Mouse (Mus musculus): Measurements from ENCODE around the gene Akap6. TPM values are rescaled to one million over a fixed set of nuclear protein-coding genes. Genes with fewer than 3 reads are reported as not detected.

The Akap6 gene
- polyA plus RNA-seq, 1 experiment from 2014 or later, result 4.5 TPM

DNA sequence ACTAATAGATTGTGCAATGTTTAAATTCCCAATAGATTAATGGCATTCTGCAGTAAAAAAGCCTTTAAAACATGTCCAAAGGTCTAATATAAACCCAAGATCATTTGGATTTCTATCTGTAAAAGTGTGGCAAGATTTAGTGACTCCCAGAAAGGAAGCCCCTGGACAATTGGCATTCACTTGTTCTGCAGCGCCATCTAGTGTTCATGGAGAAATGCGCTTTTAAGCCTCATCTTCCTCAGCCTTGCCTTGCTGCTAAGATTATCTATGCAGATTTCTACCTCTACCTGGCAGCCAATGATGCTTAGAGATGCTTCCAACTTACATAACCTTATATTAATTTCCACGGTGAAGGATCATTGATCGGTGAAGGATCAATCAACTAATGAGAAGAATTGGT, 133.0 kb downstream of the Akap6 start:
- H3K27me3 ChIP-seq (ENCODE audit: control insufficient read depth, insufficient read depth, low read length), result no peaks in the 10 kb centered on the region
- no peak overlapping the region for H3K4me2 ChIP-seq (ENCODE audit: low read depth, low read length)
- no peak overlapping the region for H3K9ac ChIP-seq (replicated peaks; ENCODE audit: low read length)
- H3K9me3 ChIP-seq (replicated peaks; ENCODE audit: control insufficient read depth, low read length), result no peaks in the 10 kb centered on the region
- 6% methylated on average over 4 of the region's 4 CpGs for WGBS
- H3K4me3 ChIP-seq (ENCODE audit: low read depth, low read length), result no peak overlapping the region
- ATAC-seq (replicated peaks; ENCODE audit: insufficient number of reproducible peaks, low FRiP score, low TSS enrichment, low read depth) (no peak), DNase-seq (ENCODE audit: low spot score) (peak; percentile 94)
- H3K36me3 ChIP-seq (replicated peaks; ENCODE audit: control insufficient read depth, insufficient read depth, low read depth, low read length), result no peaks in the 10 kb centered on the region
- H3K4me1 ChIP-seq (ENCODE audit: control insufficient read depth, insufficient read depth, low read length), result peaks cover 7% of the 10 kb centered on the region; the same call in 1 of the 2 replicates
- H3K27ac ChIP-seq (replicated peaks; ENCODE audit: low read depth, low read length), result no peak overlapping the region

GRCm38 (mm10) chr12:52833141-52833540, 134.0 kb downstream of the Akap6 start:
- Histone ChIP-seq H3K4me2 (ENCODE audit: low read depth, low read length) (no peak overlapping the region), H3K4me1 (ENCODE audit: control insufficient read depth, insufficient read depth, low read length) (peaks cover 7% of the 10 kb centered on the region; the same call in 1 of the 2 replicates)
- no peak for ATAC-seq (replicated peaks; ENCODE audit: insufficient number of reproducible peaks, low FRiP score, low TSS enrichment, low read depth)

GRCm38 (mm10) chr12:52834074-52834473, 134.9 kb downstream of the Akap6 start:
- WGBS, result 15% methylated on average over 10 of the region's 10 CpGs
- DNase-seq (ENCODE audit: low spot score), result peak; percentile 24
- no peak overlapping the region for H3K9ac ChIP-seq (replicated peaks; ENCODE audit: low read length)
- no peak overlapping the region for H3K4me3 ChIP-seq (ENCODE audit: low read depth, low read length)
- no peak for ATAC-seq (replicated peaks; ENCODE audit: insufficient number of reproducible peaks, low FRiP score, low TSS enrichment, low read depth)
- H3K36me3 ChIP-seq (replicated peaks; ENCODE audit: control insufficient read depth, insufficient read depth, low read depth, low read length), result no peaks in the 10 kb centered on the region
- H3K4me1 ChIP-seq (ENCODE audit: control insufficient read depth, insufficient read depth, low read length), result peaks cover 7% of the 10 kb centered on the region; the same call in 1 of the 2 replicates
- no peaks in the 10 kb centered on the region for H3K27me3 ChIP-seq (ENCODE audit: control insufficient read depth, insufficient read depth, low read length)
- H3K27ac ChIP-seq (replicated peaks; ENCODE audit: low read depth, low read length), result no peak overlapping the region
- H3K4me2 ChIP-seq (ENCODE audit: low read depth, low read length), result no peak overlapping the region
- H3K9me3 ChIP-seq (replicated peaks; ENCODE audit: control insufficient read depth, low read length), result no peaks in the 10 kb centered on the region

More at GRCm38 (mm10) chr12:52833141-52833540, 134.0 kb downstream of the Akap6 start:
- H3K27ac ChIP-seq (replicated peaks; ENCODE audit: low read depth, low read length), result no peak overlapping the region
- no peaks in the 10 kb centered on the region for H3K9me3 ChIP-seq (replicated peaks; ENCODE audit: control insufficient read depth, low read length)
- no peak overlapping the region for H3K9ac ChIP-seq (replicated peaks; ENCODE audit: low read length)
- no peaks in the 10 kb centered on the region for H3K36me3 ChIP-seq (replicated peaks; ENCODE audit: control insufficient read depth, insufficient read depth, low read depth, low read length)
- WGBS, result 67% methylated on average over 6 of the region's 6 CpGs
- no peak for DNase-seq (ENCODE audit: low spot score)
- no peaks in the 10 kb centered on the region for H3K27me3 ChIP-seq (ENCODE audit: control insufficient read depth, insufficient read depth, low read length)
- no peak overlapping the region for H3K4me3 ChIP-seq (ENCODE audit: low read depth, low read length)

DNA sequence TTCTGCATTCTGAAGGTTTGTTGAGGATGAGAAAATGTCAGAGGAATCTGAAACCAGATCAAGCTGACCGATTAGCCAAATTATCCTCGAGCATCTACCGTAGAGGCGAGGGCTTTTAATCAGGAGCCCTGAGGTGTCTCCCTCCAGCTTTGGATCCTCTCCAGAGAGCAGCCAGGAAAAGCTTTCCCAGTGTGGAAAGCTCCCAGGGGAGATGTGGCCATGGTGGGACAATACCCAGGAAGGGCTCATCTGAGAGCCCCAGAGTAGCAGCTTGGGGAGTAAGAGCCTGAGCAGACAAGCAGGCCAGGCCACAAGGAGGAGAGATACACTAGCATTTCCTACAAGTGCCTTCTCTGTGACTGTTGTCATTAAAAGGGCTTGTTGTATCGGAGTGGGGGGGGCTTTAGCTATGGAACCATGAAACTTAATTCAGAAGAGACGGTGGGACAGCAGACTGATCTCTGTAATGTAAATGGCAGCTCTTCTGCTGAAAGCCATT, 135.6 kb downstream of the Akap6 start:
- peak; percentile 41; the same call in 1 of the 2 replicates for ATAC-seq (replicated peaks; ENCODE audit: insufficient number of reproducible peaks, low FRiP score, low TSS enrichment, low read depth)
- 32% methylated on average over 6 of the region's 6 CpGs for WGBS

DNA sequence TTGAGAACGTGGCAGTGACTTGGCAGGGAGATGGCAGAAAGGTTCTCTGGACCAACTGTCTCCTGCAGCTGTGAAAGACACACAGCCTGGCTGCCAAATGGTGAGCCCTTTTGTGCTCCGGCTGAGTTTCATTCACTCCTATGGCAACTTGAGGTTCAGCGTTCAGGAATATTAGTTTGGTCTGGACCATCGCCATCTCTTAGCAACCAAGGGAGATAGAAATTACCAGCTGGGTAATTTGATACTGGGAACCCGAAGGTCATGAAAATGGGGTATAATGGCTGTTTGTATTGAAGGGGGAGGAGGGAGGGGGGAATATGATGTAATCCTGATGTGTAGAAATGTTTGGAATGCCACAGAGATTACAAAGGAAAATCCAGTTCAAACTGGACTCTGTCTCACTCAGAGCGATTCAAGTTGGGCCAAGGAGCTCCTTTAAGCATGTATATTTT, 136.1 kb downstream of the Akap6 start:
- peak; percentile 82 for DNase-seq (ENCODE audit: low spot score)
- WGBS, result 13% methylated on average over 6 of the region's 6 CpGs
- no peak overlapping the region for H3K4me3 ChIP-seq (ENCODE audit: low read depth, low read length)

More for the DNA sequence above, 135.6 kb downstream of the Akap6 start:
- Histone ChIP-seq H3K27ac (replicated peaks; ENCODE audit: low read depth, low read length) (no peak overlapping the region; the same call in 1 of the 2 replicates), H3K4me1 (ENCODE audit: control insufficient read depth, insufficient read depth, low read length) (peaks cover 7% of the 10 kb centered on the region; the same call in 1 of the 2 replicates), H3K4me2 (ENCODE audit: low read depth, low read length) (no peak overlapping the region), H3K27me3 (ENCODE audit: control insufficient read depth, insufficient read depth, low read length) (no peaks in the 10 kb centered on the region), H3K9ac (replicated peaks; ENCODE audit: low read length) (no peak overlapping the region), H3K36me3 (replicated peaks; ENCODE audit: control insufficient read depth, insufficient read depth, low read depth, low read length) (no peaks in the 10 kb centered on the region), H3K9me3 (replicated peaks; ENCODE audit: control insufficient read depth, low read length) (no peaks in the 10 kb centered on the region), H3K4me3 (ENCODE audit: low read depth, low read length) (no peak overlapping the region)
- no peak for DNase-seq (ENCODE audit: low spot score)

DNA sequence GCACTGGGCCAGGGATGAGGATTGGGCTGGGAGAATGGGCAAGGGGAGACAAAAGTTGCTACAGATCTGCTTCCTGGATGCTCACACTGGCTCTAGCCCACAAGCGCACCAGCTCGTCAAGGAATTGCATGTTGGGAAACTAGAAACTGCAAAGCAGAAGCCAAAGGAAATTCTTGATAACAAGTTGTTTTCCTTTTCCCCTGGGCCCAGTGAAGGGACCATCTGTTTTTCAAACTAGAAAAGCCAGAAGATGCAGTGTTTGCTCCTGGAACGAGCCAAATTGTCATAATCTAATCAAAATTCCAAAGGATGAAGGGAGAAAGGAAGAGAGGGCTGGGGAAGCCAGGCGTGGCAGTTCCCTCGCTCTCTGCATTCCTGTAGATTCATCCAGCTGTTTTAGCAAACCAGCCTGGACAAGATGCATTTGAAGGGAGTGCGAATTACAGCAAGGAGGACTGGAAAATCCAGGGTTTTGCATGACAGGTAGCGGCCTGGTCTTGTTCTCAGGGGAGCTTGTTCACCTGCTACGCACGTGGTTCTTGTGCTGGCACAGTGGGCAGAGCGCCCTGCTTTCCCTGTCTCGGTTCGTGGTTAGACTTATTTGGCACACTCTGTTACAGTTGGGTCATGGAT, 136.8 kb downstream of the Akap6 start:
- 54% methylated on average over 12 of the region's 12 CpGs for WGBS
- DNase-seq (ENCODE audit: low spot score), result peak; percentile 41
- no peak for ATAC-seq (replicated peaks; ENCODE audit: insufficient number of reproducible peaks, low FRiP score, low TSS enrichment, low read depth)
- Histone ChIP-seq H3K4me2 (ENCODE audit: low read depth, low read length) (no peak overlapping the region), H3K27me3 (ENCODE audit: control insufficient read depth, insufficient read depth, low read length) (no peaks in the 10 kb centered on the region), H3K4me1 (ENCODE audit: control insufficient read depth, insufficient read depth, low read length) (peaks cover 7% of the 10 kb centered on the region; the same call in 1 of the 2 replicates), H3K27ac (replicated peaks; ENCODE audit: low read depth, low read length) (no peak overlapping the region), H3K36me3 (replicated peaks; ENCODE audit: control insufficient read depth, insufficient read depth, low read depth, low read length) (no peaks in the 10 kb centered on the region), H3K4me3 (ENCODE audit: low read depth, low read length) (no peak overlapping the region), H3K9me3 (replicated peaks; ENCODE audit: control insufficient read depth, low read length) (no peaks in the 10 kb centered on the region), H3K9ac (replicated peaks; ENCODE audit: low read length) (no peak overlapping the region)

More for the DNA sequence above, 136.1 kb downstream of the Akap6 start:
- Histone ChIP-seq H3K36me3 (replicated peaks; ENCODE audit: control insufficient read depth, insufficient read depth, low read depth, low read length) (no peaks in the 10 kb centered on the region), H3K4me1 (ENCODE audit: control insufficient read depth, insufficient read depth, low read length) (peaks cover 7% of the 10 kb centered on the region; the same call in 1 of the 2 replicates), H3K27me3 (ENCODE audit: control insufficient read depth, insufficient read depth, low read length) (no peaks in the 10 kb centered on the region), H3K27ac (replicated peaks; ENCODE audit: low read depth, low read length) (no peak overlapping the region; the same call in 1 of the 2 replicates), H3K9me3 (replicated peaks; ENCODE audit: control insufficient read depth, low read length) (no peaks in the 10 kb centered on the region), H3K4me2 (ENCODE audit: low read depth, low read length) (no peak overlapping the region), H3K9ac (replicated peaks; ENCODE audit: low read length) (no peak overlapping the region)
- peak; percentile 60 for ATAC-seq (replicated peaks; ENCODE audit: insufficient number of reproducible peaks, low FRiP score, low TSS enrichment, low read depth)

- Histone ChIP-seq H3K4me3 (ENCODE audit: low read depth, low read length) (no peak overlapping the region), H3K27me3 (ENCODE audit: control insufficient read depth, insufficient read depth, low read length) (no peaks in the 10 kb centered on the region), H3K36me3 (replicated peaks; ENCODE audit: control insufficient read depth, insufficient read depth, low read depth, low read length) (no peaks in the 10 kb centered on the region), H3K9me3 (replicated peaks; ENCODE audit: control insufficient read depth, low read length) (no peaks in the 10 kb centered on the region), H3K4me1 (ENCODE audit: control insufficient read depth, insufficient read depth, low read length) (no peaks in the 10 kb centered on the region; the same call in 1 of the 2 replicates), H3K4me2 (ENCODE audit: low read depth, low read length) (no peak overlapping the region), H3K27ac (replicated peaks; ENCODE audit: low read depth, low read length) (no peak overlapping the region), H3K9ac (replicated peaks; ENCODE audit: low read length) (no peak overlapping the region)
- ATAC-seq (replicated peaks; ENCODE audit: insufficient number of reproducible peaks, low FRiP score, low TSS enrichment, low read depth), result no peak
- DNase-seq (ENCODE audit: low spot score), result no peak
- 94% methylated on average over 1 of the region's 1 CpGs for WGBS
Observed at GRCm38 (mm10) chr12:52845982-52846381, 146.8 kb downstream of the Akap6 start.

GRCm38 (mm10) chr12:52847020-52847419, 147.8 kb downstream of the Akap6 start:
- 92% methylated on average over 4 of the region's 4 CpGs for WGBS
- H3K4me2 ChIP-seq (ENCODE audit: low read depth, low read length), result no peak overlapping the region
- H3K9ac ChIP-seq (replicated peaks; ENCODE audit: low read length), result no peak overlapping the region
- ATAC-seq (replicated peaks; ENCODE audit: insufficient number of reproducible peaks, low FRiP score, low TSS enrichment, low read depth) (no peak), DNase-seq (ENCODE audit: low spot score) (no peak)
- H3K4me1 ChIP-seq (ENCODE audit: control insufficient read depth, insufficient read depth, low read length), result no peaks in the 10 kb centered on the region; the same call in 1 of the 2 replicates
- H3K4me3 ChIP-seq (ENCODE audit: low read depth, low read length), result no peak overlapping the region
- no peaks in the 10 kb centered on the region for H3K36me3 ChIP-seq (replicated peaks; ENCODE audit: control insufficient read depth, insufficient read depth, low read depth, low read length)
- no peaks in the 10 kb centered on the region for H3K27me3 ChIP-seq (ENCODE audit: control insufficient read depth, insufficient read depth, low read length)
- H3K9me3 ChIP-seq (replicated peaks; ENCODE audit: control insufficient read depth, low read length), result no peaks in the 10 kb centered on the region
- H3K27ac ChIP-seq (replicated peaks; ENCODE audit: low read depth, low read length), result no peak overlapping the region
